Mouse (Mus musculus) gastrocnemius, postnatal 10 days (tissue): Measurements from ENCODE around the gene Map7. TPM values are rescaled to one million over a fixed set of nuclear protein-coding genes. Genes with fewer than 3 reads are reported as not detected.

Experiments
- DNase-seq: peaks from one replicate; pipeline ENCODE4 v3.0.0; 2021; ENCODE audit warnings: mixed read lengths
- total RNA-seq, 2 experiments: library from RNA; stranded (reverse); gene quantifications; 2 replicates each; pipeline ENCODE4 v1.2.3; 2021

Gene Map7
- total RNA-seq, 2 experiments from 2014 or later, result 1.9 to 2.0 TPM

- DNase-seq, result no peak
These were observed 38.6 kb downstream of the Map7 start for GRCm38 (mm10) chr10:20186800-20187273.

GRCm38 (mm10) chr10:20190139-20190747 lies 42.0 kb downstream of the Map7 start:
- no peak for DNase-seq

- DNase-seq, result no peak
These were observed 46.7 kb downstream of the Map7 start for GRCm38 (mm10) chr10:20194847-20195540.

GRCm38 (mm10) chr10:20197039-20197438 lies 48.8 kb downstream of the Map7 start:
- no peak for DNase-seq

GRCm38 (mm10) chr10:20198968-20199737 lies 50.9 kb downstream of the Map7 start:
- no peak for DNase-seq

GRCm38 (mm10) chr10:20201236-20201635 lies 53.0 kb downstream of the Map7 start:
- DNase-seq, result no peak

GRCm38 (mm10) chr10:20202171-20202570 lies 53.9 kb downstream of the Map7 start:
- DNase-seq, result no peak

- no peak for DNase-seq
These were observed 54.5 kb downstream of the Map7 start for GRCm38 (mm10) chr10:20202818-20203217.

- no peak for DNase-seq
These were observed 55.2 kb downstream of the Map7 start for GRCm38 (mm10) chr10:20203502-20203901.

GRCm38 (mm10) chr10:20204696-20205431 lies 56.6 kb downstream of the Map7 start:
- no peak for DNase-seq

- DNase-seq, result no peak
These were observed 58.7 kb downstream of the Map7 start for GRCm38 (mm10) chr10:20206966-20207365.

GRCm38 (mm10) chr10:20209609-20210341 lies 61.5 kb downstream of the Map7 start:
- DNase-seq, result no peak

GRCm38 (mm10) chr10:20214418-20214817 lies 66.1 kb downstream of the Map7 start:
- no peak for DNase-seq

- DNase-seq, result no peak
These were observed 68.7 kb downstream of the Map7 start for GRCm38 (mm10) chr10:20216982-20217381.

- no peak for DNase-seq
These were observed 70.6 kb downstream of the Map7 start for GRCm38 (mm10) chr10:20218866-20219265.

- no peak for DNase-seq
These were observed 71.3 kb downstream of the Map7 start for GRCm38 (mm10) chr10:20219538-20219937.

GRCm38 (mm10) chr10:20220443-20221071 lies 72.3 kb downstream of the Map7 start:
- no peak for DNase-seq

GRCm38 (mm10) chr10:20222011-20222410 lies 73.7 kb downstream of the Map7 start:
- DNase-seq, result no peak

- DNase-seq, result no peak
These were observed 78.5 kb downstream of the Map7 start for GRCm38 (mm10) chr10:20226728-20227127.

- no peak for DNase-seq
These were observed 81.8 kb downstream of the Map7 start for GRCm38 (mm10) chr10:20230026-20230425.

GRCm38 (mm10) chr10:20233451-20233850 lies 85.2 kb downstream of the Map7 start:
- DNase-seq, result no peak
